Mouse (Mus musculus) kidney, postnatal 0 days (tissue): ENCODE measurements around the gene Dclre1a. TPM values are rescaled to one million over a fixed set of nuclear protein-coding genes. Genes with fewer than 3 reads are reported as not detected.

Source experiments
- ATAC-seq: fragments of 200-750 bp; cut with Nextera tagmentation; replicated peaks from 2 replicates; pipeline ENCODE4 v1.8.0; 2017; ENCODE audit warnings: low read depth, moderate number of reproducible peaks, moderate TSS enrichment, moderate library complexity; ENCODE audit not compliant: low FRiP score
- DNase-seq: peaks from one replicate; pipeline ENCODE4 v3.0.0-alpha.2; 2016; ENCODE audit warnings: low spot score
- H3K27ac ChIP-seq: fragments of 300-500 bp; sonication (generic); 2 replicates; pipeline ENCODE4 v1.5.1; 2014; ENCODE audit warnings: mild to moderate bottlenecking
- H3K27me3 ChIP-seq: fragments of 300-500 bp; sonication (generic); 2 replicates; pipeline ENCODE4 v1.6.1; 2014; ENCODE audit warnings: low read length, mixed read lengths; ENCODE audit not compliant: insufficient read depth
- H3K36me3 ChIP-seq: fragments of 300-500 bp; sonication (generic); 2 replicates; pipeline ENCODE4 v1.6.1; 2014; ENCODE audit warnings: low read length, mixed read lengths; ENCODE audit not compliant: insufficient read depth
- H3K4me1 ChIP-seq: fragments of 300-500 bp; sonication (generic); replicated peaks from 2 replicates; pipeline ENCODE4 v1.6.1; 2014; ENCODE audit warnings: antibody characterized with exemption, low read length, mixed read lengths; ENCODE audit not compliant: insufficient read depth
- H3K4me2 ChIP-seq: fragments of 300-500 bp; sonication (generic); 2 replicates; pipeline ENCODE4 v1.6.1; 2014; ENCODE audit warnings: mild to moderate bottlenecking, low read length, moderate library complexity, mixed read lengths
- H3K4me3 ChIP-seq: fragments of 300-500 bp; sonication (generic); replicated peaks from 2 replicates; pipeline ENCODE4 v1.5.1; 2014; ENCODE audit warnings: low read depth, low read length
- H3K9ac ChIP-seq: fragments of 300-500 bp; sonication (generic); 2 replicates; pipeline ENCODE4 v1.6.1; 2014; ENCODE audit warnings: low read depth, low read length
- H3K9me3 ChIP-seq: fragments of 300-500 bp; sonication (generic); replicated peaks from 2 replicates; pipeline ENCODE4 v1.6.1; 2016; ENCODE audit warnings: low read length, inconsistent platforms, mixed read lengths
- CTCF ChIP-seq: IDR thresholded peaks from 2 replicates; pipeline ENCODE4 v1.5.1; 2016; ENCODE audit warnings: antibody characterized with exemption, low read depth, mild to moderate bottlenecking, moderate library complexity
- WGBS: fragments of 180-500 bp; shearing (Covaris S2); extraction: QIAGEN DNeasy Blood & Tissue Kit; methylation state at CpG from one replicate; pipeline ENCODE4 v1.1.7; 2014; 5-methylcytosine and 5-hydroxymethylcytosine counted together
- polyA plus RNA-seq: library from polyadenylated mRNA; unstranded; fragments of >200 nt; fragmentation: Nextera tagmentation; extraction: Ambion mirVana; gene quantifications from 2 replicates; pipeline ENCODE4 v1.2.1, GENCODE M21; 2015

The Dclre1a gene
- polyA plus RNA-seq, 1 experiment from 2014 or later = 17.1 TPM

DNA sequence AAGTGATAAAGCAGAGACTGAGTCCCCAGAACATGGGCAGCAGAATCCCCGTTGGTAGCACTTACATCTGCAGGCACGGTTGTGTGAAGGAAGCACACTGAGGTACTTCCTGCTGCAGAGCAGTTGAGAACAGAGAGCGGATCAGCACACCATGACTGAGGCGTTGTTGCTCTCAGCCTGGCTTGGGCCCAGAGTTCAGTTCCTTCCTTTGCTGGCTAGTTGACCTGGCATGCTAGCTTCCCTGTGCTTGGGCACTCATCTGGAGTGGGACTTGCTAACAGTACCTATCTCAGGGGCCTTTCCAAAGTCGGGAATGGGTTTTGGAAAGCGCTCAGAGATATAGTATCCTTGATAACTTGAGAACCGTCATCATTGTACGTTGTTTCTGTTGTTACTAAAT is 38.3 kb upstream of the Dclre1a start:
- Histone ChIP-seq H3K9me3 (no peaks in the 10 kb centered on the region), H3K27ac (no peak overlapping the region), H3K27me3 (no peaks in the 10 kb centered on the region), H3K9ac (no peak overlapping the region), H3K4me1 (0 out of 2 replicates have a peak, but pooled peaks cover 3% of the 10 kb centered on the region), H3K36me3 (peaks cover 33% of the 10 kb centered on the region; the same call in 1 of the 2 replicates), H3K4me2 (no peak overlapping the region), H3K4me3 (no peak overlapping the region)
- no peak for TF ChIP-seq CTCF
- DNase-seq (no peak), ATAC-seq (no peak)
- WGBS = 81% methylated on average over 8 of the region's 8 CpGs

DNA sequence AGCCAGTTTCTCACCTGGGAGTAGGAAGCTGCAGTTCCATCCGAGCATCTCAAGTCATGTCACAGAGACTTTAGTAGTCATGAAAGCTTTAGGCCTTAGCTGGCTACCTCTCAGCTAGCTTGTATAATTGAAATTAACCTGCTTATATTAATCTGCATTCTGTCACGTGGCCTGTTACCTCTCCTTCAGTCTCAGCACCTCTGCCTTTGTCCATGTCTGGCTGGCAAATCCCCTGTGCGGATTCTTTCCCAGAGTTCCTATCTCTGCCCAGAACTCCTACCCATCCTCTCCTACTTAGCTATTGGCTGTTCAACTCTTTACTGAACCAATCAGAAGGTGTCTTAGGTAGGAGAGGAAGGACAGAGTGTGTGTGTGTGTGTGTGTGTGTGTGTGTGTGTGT is 36.3 kb upstream of the Dclre1a start:
- TF ChIP-seq CTCF = no peak
- H3K36me3 ChIP-seq = peaks cover 26% of the 10 kb centered on the region; the same call in 1 of the 2 replicates
- WGBS = 83% methylated on average over 3 of the region's 3 CpGs
- no peaks in the 10 kb centered on the region for H3K27me3 ChIP-seq
- 0 out of 2 replicates have a peak, but pooled peaks cover 3% of the 10 kb centered on the region for H3K4me1 ChIP-seq
- ATAC-seq (no peak), DNase-seq (no peak)
- H3K4me3 ChIP-seq = no peak overlapping the region
- no peak overlapping the region for H3K9ac ChIP-seq
- H3K27ac ChIP-seq = no peak overlapping the region
- no peaks in the 10 kb centered on the region for H3K9me3 ChIP-seq
- no peak overlapping the region for H3K4me2 ChIP-seq

- Histone ChIP-seq H3K27ac (no peak overlapping the region), H3K9me3 (no peaks in the 10 kb centered on the region), H3K4me2 (no peak overlapping the region), H3K27me3 (no peaks in the 10 kb centered on the region), H3K4me1 (0 out of 2 replicates have a peak, but pooled peaks cover 3% of the 10 kb centered on the region), H3K36me3 (peaks cover 22% of the 10 kb centered on the region; the same call in 1 of the 2 replicates), H3K4me3 (no peak overlapping the region), H3K9ac (no peak overlapping the region)
- 23% methylated on average over 5 of the region's 5 CpGs for WGBS
- peak; percentile 76 for DNase-seq
- ATAC-seq = no peak
- TF ChIP-seq CTCF = no peak
These were observed 35.8 kb upstream of the Dclre1a start for GRCm38 (mm10) chr19:56583785-56584184.

DNA sequence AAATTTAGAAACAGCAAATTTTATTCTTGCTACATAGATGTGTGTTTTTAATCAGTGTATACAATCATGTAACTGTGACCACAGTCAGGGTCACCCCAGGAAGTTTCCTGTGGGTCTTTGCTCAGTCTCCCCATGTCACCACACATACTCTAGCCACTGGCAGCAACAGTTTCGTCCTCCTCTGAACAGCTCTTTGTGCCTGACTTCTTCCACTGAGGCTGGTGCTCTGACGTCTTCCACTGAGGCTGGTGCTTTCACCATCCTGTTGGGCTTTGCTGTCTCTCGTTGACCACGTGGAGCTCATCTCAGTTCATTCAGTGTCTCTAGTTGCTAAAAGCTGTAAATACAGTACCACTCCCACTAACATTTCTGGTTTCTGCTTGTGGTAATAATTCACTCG is 34.0 kb upstream of the Dclre1a start:
- WGBS = 77% methylated on average over 5 of the region's 5 CpGs
- no peaks in the 10 kb centered on the region for H3K9me3 ChIP-seq
- H3K4me3 ChIP-seq = no peak overlapping the region
- H3K36me3 ChIP-seq = peaks cover 24% of the 10 kb centered on the region
- no peak for TF ChIP-seq CTCF
- DNase-seq (no peak), ATAC-seq (no peak)
- H3K27me3 ChIP-seq = no peaks in the 10 kb centered on the region
- no peak overlapping the region for H3K9ac ChIP-seq
- 0 out of 2 replicates have a peak, but pooled peaks cover 3% of the 10 kb centered on the region for H3K4me1 ChIP-seq
- H3K27ac ChIP-seq = no peak overlapping the region
- H3K4me2 ChIP-seq = no peak overlapping the region

DNA sequence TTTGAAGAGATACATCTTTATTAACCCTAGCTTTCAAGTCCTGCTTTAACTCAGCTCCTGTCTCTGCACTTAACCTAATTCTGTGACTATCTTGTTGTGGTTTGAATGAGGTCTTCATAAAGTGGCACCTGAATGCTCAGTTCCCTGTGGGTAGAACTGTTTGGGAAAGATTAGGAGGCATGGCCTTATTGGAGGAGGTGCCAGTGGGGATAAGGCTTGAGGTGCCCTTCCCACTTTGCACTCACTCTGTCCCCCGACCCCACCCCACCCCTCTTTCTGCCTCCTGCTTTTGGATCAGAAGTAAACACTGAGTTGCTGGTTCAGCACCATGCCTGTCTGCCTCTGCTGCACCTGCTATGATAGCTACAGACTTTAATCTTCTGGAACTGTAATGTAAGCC is 29.8 kb upstream of the Dclre1a start:
- H3K4me2 ChIP-seq = no peak overlapping the region
- H3K9me3 ChIP-seq = no peaks in the 10 kb centered on the region
- no peaks in the 10 kb centered on the region for H3K27me3 ChIP-seq
- no peak for ATAC-seq
- WGBS = 95% methylated on average over 1 of the region's 1 CpGs
- H3K4me3 ChIP-seq = no peak overlapping the region
- no peak overlapping the region for H3K27ac ChIP-seq
- 0 out of 2 replicates have a peak, but pooled peaks cover under 1% of the 10 kb centered on the region for H3K4me1 ChIP-seq
- DNase-seq = no peak
- no peak overlapping the region for H3K9ac ChIP-seq
- H3K36me3 ChIP-seq = peaks cover 18% of the 10 kb centered on the region
- TF ChIP-seq CTCF = no peak

DNA sequence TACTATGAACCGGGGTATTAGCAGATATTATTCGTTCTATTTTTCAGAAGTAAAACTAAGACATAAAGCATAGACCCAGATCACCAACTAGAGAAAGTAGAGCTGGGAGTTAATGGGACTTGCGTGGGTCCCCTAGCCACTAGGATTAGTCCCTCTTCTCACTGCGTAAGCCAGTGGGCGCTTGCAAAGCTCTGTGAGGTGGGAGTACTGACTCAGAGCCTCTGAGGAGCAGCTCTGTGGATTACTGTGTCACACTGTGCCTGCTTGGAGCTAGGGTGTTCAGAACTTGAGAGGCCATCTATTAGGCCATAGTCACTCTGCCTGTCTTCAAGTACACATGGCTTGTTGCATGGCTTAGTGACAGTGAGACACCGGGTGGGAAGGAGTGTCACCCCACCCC is 25.2 kb upstream of the Dclre1a start:
- no peak for TF ChIP-seq CTCF
- Histone ChIP-seq H3K4me2 (no peak overlapping the region), H3K4me1 (no peaks in the 10 kb centered on the region), H3K27me3 (no peaks in the 10 kb centered on the region), H3K9me3 (no peaks in the 10 kb centered on the region), H3K36me3 (peaks cover 14% of the 10 kb centered on the region), H3K9ac (no peak overlapping the region), H3K27ac (no peak overlapping the region), H3K4me3 (no peak overlapping the region)
- ATAC-seq (no peak), DNase-seq (no peak)
- 89% methylated on average over 6 of the region's 6 CpGs for WGBS

DNA sequence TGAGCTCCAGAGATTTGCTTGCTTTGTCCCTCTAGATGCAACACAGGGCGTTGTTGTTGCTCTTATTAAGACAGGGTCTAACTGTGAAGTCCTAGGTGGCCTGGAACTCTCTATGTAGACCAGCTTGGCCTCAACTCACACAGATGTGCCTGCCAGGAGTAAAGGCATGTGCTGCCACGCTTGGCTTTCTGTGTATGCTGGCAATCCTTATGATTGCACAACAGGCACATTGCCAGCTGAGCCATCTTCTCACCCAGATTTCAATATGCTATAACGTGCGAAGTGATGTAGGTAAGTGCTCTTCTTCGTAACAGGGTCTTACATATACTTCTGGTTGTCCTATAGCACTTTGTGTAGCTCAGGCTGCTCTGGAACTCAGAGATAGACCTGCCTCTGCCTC is 23.9 kb upstream of the Dclre1a start:
- TF ChIP-seq CTCF = no peak
- ATAC-seq = no peak
- no peak overlapping the region for H3K4me3 ChIP-seq
- no peaks in the 10 kb centered on the region for H3K4me1 ChIP-seq
- H3K9me3 ChIP-seq = no peaks in the 10 kb centered on the region
- H3K4me2 ChIP-seq = no peak overlapping the region
- H3K9ac ChIP-seq = no peak overlapping the region
- H3K27me3 ChIP-seq = no peaks in the 10 kb centered on the region
- WGBS = 93% methylated on average over 5 of the region's 5 CpGs
- no peak overlapping the region for H3K27ac ChIP-seq
- no peak for DNase-seq
- peaks cover 5% of the 10 kb centered on the region for H3K36me3 ChIP-seq
